Mouse (Mus musculus) MEL (cell line): ENCODE results near the gene Ccdc105. TPM values are rescaled to one million over a fixed set of nuclear protein-coding genes. Genes with fewer than 3 reads are reported as not detected.

Experiments
- DNase-seq: peaks from one replicate; pipeline ENCODE4 v3.0.0; 2011; ENCODE audit warnings: low read depth, low spot score
- H3K27ac ChIP-seq: 2 replicates; pipeline ENCODE4 v1.5.1; 2012; ENCODE audit warnings: low read depth, mild to moderate bottlenecking, control low read depth, low read length, moderate library complexity; ENCODE audit not compliant: control insufficient read depth
- H3K27me3 ChIP-seq, 2 experiments: fragments of 150-350 bp in 1 of 2; sonication (generic) in 1 of 2; 2 replicates each; pipeline ENCODE4 v1.6.1; 2012; ENCODE audit warnings: low read length in 2 of 2, mild to moderate bottlenecking in 2 of 2, improper control_type of control experiment in 1 of 2, moderate library complexity in 1 of 2; ENCODE audit not compliant: insufficient read depth in 2 of 2, control insufficient read depth in 1 of 2
- H3K36me3 ChIP-seq, 2 experiments: 2 replicates each; pipeline ENCODE4 v1.6.1; 2012 to 2014; ENCODE audit warnings: low read length in 2 of 2, improper control_type of control experiment in 1 of 2, inconsistent platforms in 1 of 2, mild to moderate bottlenecking in 1 of 2; ENCODE audit not compliant: insufficient read depth in 2 of 2, control insufficient read depth in 1 of 2
- H3K4me1 ChIP-seq, 2 experiments: fragments of 150-350 bp in 1 of 2; sonication (generic) in 1 of 2; 2 replicates each; pipeline ENCODE4 v1.6.1; 2012; ENCODE audit warnings: low read length in 2 of 2, improper control_type of control experiment in 1 of 2, mild to moderate bottlenecking in 1 of 2; ENCODE audit not compliant: insufficient read depth in 2 of 2, control insufficient read depth in 1 of 2
- H3K4me3 ChIP-seq, 2 experiments: fragments of 150-350 bp in 1 of 2; sonication (generic) in 1 of 2; 2 replicates each; pipeline ENCODE4 v1.5.1; 2012; ENCODE audit warnings: low read depth in 2 of 2, low read length in 2 of 2, mild to moderate bottlenecking in 2 of 2, moderate library complexity in 2 of 2, control low read depth in 1 of 2, improper control_type of control experiment in 1 of 2; ENCODE audit not compliant: control insufficient read depth in 1 of 2, insufficient read depth in 1 of 2
- H3K79me2 ChIP-seq: 2 replicates; pipeline ENCODE4 v1.6.1; 2012; ENCODE audit warnings: mild to moderate bottlenecking, low read length, moderate library complexity; ENCODE audit not compliant: control insufficient read depth, poor library complexity, insufficient read depth
- H3K9ac ChIP-seq: 2 replicates; pipeline ENCODE4 v1.6.1; 2012; ENCODE audit warnings: low read depth, mild to moderate bottlenecking, control low read depth, low read length, moderate library complexity; ENCODE audit not compliant: control insufficient read depth, poor library complexity, severe bottlenecking
- H3K9me3 ChIP-seq: fragments of 150-350 bp; sonication (generic); replicated peaks from 2 replicates; pipeline ENCODE4 v1.6.1; 2012; ENCODE audit warnings: mild to moderate bottlenecking, low read length, improper control_type of control experiment, moderate library complexity; ENCODE audit not compliant: insufficient read depth
- CHD2 ChIP-seq: IDR thresholded peaks from 2 replicates; pipeline ENCODE4 v1.6.1; 2011; ENCODE audit warnings: low read length, improper control_type of control experiment
- CTCF ChIP-seq, 3 experiments: IDR thresholded peaks in 2 of 3; conservative IDR thresholded peaks in 1 of 3; 2 replicates each; pipeline ENCODE4 v1.5.1; 2011 to 2012; ENCODE audit warnings: low read length in 3 of 3, low read depth in 2 of 3, mild to moderate bottlenecking in 2 of 3, improper control_type of control experiment in 1 of 3, inconsistent platforms in 1 of 3, mixed read lengths in 1 of 3, moderate library complexity in 1 of 3; ENCODE audit not compliant: control insufficient read depth in 1 of 3, insufficient read depth in 1 of 3, poor library complexity in 1 of 3, severe bottlenecking in 1 of 3
- E2F4 ChIP-seq: IDR thresholded peaks from 2 replicates; pipeline ENCODE4 v1.6.1; 2011; ENCODE audit warnings: low read depth, low read length, improper control_type of control experiment, borderline replicate concordance
- EP300 ChIP-seq, 2 experiments: IDR thresholded peaks; 2 replicates each; pipeline ENCODE4 v1.6.1; 2011; ENCODE audit warnings: improper control_type of control experiment in 2 of 2, low read length in 2 of 2, low read depth in 1 of 2, mild to moderate bottlenecking in 1 of 2
- ETS1 ChIP-seq: IDR thresholded peaks from 2 replicates; pipeline ENCODE4 v1.6.1; 2012; ENCODE audit warnings: low read depth, mild to moderate bottlenecking, inconsistent platforms, low read length, improper control_type of control experiment, moderate library complexity
- GABPA ChIP-seq: IDR thresholded peaks from 2 replicates; pipeline ENCODE4 v1.6.1; 2012; ENCODE audit warnings: low read depth, mild to moderate bottlenecking, inconsistent platforms, low read length, improper control_type of control experiment, moderate library complexity
- KAT2A ChIP-seq: conservative IDR thresholded peaks from 2 replicates; pipeline ENCODE4 v1.6.1; 2012; ENCODE audit warnings: low read depth, low read length, improper control_type of control experiment, inconsistent platforms
- MAX ChIP-seq: IDR thresholded peaks from 2 replicates; pipeline ENCODE4 v1.6.1; 2011; ENCODE audit warnings: low read length, improper control_type of control experiment
- MXI1 ChIP-seq: IDR thresholded peaks from 2 replicates; pipeline ENCODE4 v1.6.1; 2011; ENCODE audit warnings: mild to moderate bottlenecking, low read depth, low read length, improper control_type of control experiment
- MYB ChIP-seq: IDR thresholded peaks from 2 replicates; pipeline ENCODE4 v1.6.1; 2011; ENCODE audit warnings: mild to moderate bottlenecking, low read depth, low read length, improper control_type of control experiment
- NELFE ChIP-seq: IDR thresholded peaks from 2 replicates; pipeline ENCODE4 v1.6.1; 2011; ENCODE audit warnings: low read depth, low read length, improper control_type of control experiment
- POLR2AphosphoS5 ChIP-seq: IDR thresholded peaks from 2 replicates; pipeline ENCODE4 v1.6.1; 2012; ENCODE audit warnings: low read depth, borderline replicate concordance, mild to moderate bottlenecking, inconsistent platforms, low read length, moderate library complexity, mixed read lengths
- SIN3A ChIP-seq: IDR thresholded peaks from 2 replicates; pipeline ENCODE4 v1.6.1; 2012; ENCODE audit warnings: low read length, improper control_type of control experiment, inconsistent platforms
- SMC3 ChIP-seq: IDR thresholded peaks from 2 replicates; pipeline ENCODE4 v1.6.1; 2011; ENCODE audit warnings: low read depth, low read length, improper control_type of control experiment
- TAL1 ChIP-seq: IDR thresholded peaks from 2 replicates; pipeline ENCODE4 v1.6.1; 2012; ENCODE audit warnings: mild to moderate bottlenecking, inconsistent platforms, low read length, moderate library complexity, mixed read lengths
- USF2 ChIP-seq, 2 experiments: IDR thresholded peaks; 2 replicates each; pipeline ENCODE4 v1.6.1; 2011 to 2012; ENCODE audit warnings: improper control_type of control experiment in 2 of 2, low read length in 2 of 2, borderline replicate concordance in 1 of 2, inconsistent platforms in 1 of 2, low read depth in 1 of 2, mild to moderate bottlenecking in 1 of 2; ENCODE audit not compliant: insufficient read depth in 1 of 2
- ZMIZ1 ChIP-seq: IDR thresholded peaks from 2 replicates; pipeline ENCODE4 v1.6.1; 2012; ENCODE audit warnings: low read depth, mild to moderate bottlenecking, inconsistent platforms, low read length, improper control_type of control experiment, moderate library complexity
- polyA plus RNA-seq, 2 experiments: library from polyadenylated mRNA; stranded (reverse) in 1 of 2; unstranded in 1 of 2; fragments of >175 nt in 1 of 2; fragments of >200 nt in 1 of 2; gene quantifications; 2 replicates each; pipeline versions ENCODE4 v1.2.1 to v1.2.4; 2012; ENCODE audit warnings: low replicate concordance in 2 of 2, low read depth in 1 of 2; ENCODE audit not compliant: insufficient read length in 2 of 2, insufficient read depth in 1 of 2, missing spikeins in 1 of 2
- total RNA-seq: library from RNA; depleted of rRNA; stranded (reverse); fragments of 300-350 nt; gene quantifications from 2 replicates; pipeline ENCODE4 v1.2.3, GENCODE M21; 2012

The Ccdc105 gene
- total and polyA plus RNA-seq, 3 experiments, result not detected

- Histone ChIP-seq H3K9me3 (no peaks in the 10 kb centered on the region), H3K27ac (no peak overlapping the region), H3K4me1 (no peaks in the 10 kb centered on the region), H3K4me3 (no peak overlapping the region), H3K27me3 (no peaks in the 10 kb centered on the region), H3K9ac (no peak overlapping the region), H3K36me3 (no peaks in the 10 kb centered on the region), H3K79me2 (no peaks in the 10 kb centered on the region)
- TF ChIP-seq TAL1, result no peak
- TF ChIP-seq ZMIZ1, result no peak
- no peak for TF ChIP-seq KAT2A
- TF ChIP-seq E2F4, result no peak
- TF ChIP-seq ETS1, result no peak
- TF ChIP-seq NELFE, result no peak
- no peak for TF ChIP-seq CHD2
- DNase-seq, result no peak
Measured at GRCm38 (mm10) chr10:78727876-78728275, 25.0 kb downstream of the Ccdc105 start.

GRCm38 (mm10) chr10:78727035-78727434 lies 25.8 kb downstream of the Ccdc105 start:
- TF ChIP-seq MAX, result no peak
- TF ChIP-seq SIN3A, result no peak
- no peak for TF ChIP-seq MYB
- no peak for TF ChIP-seq MXI1
- TF ChIP-seq POLR2AphosphoS5, result no peak
- TF ChIP-seq EP300 (IDR thresholded peaks at IDR 0.05; ENCODE audit: low read depth in 1 of 2, low read length in 2 of 2), result no peak
- TF ChIP-seq SMC3, result no peak
- TF ChIP-seq USF2 (IDR thresholded peaks at IDR 0.05; ENCODE audit: borderline replicate concordance in 1 of 2, insufficient read depth in 1 of 2, low read depth in 1 of 2, low read length in 2 of 2), result no peak
- no peak for TF ChIP-seq CTCF (IDR thresholded peaks at IDR 0.05 in 2 of 3, conservative IDR thresholded peaks at IDR 0.05 in 1 of 3; ENCODE audit: control insufficient read depth in 1 of 3, insufficient read depth in 1 of 3, low read depth in 2 of 3, low read length in 3 of 3, poor library complexity in 1 of 3, severe bottlenecking in 1 of 3)
- no peak for TF ChIP-seq GABPA
- TF ChIP-seq, all 39 proteins: peak for 0
- Histone ChIP-seq H3K27ac (no peak overlapping the region), H3K36me3 (no peaks in the 10 kb centered on the region), H3K9me3 (no peaks in the 10 kb centered on the region), H3K27me3 (no peaks in the 10 kb centered on the region), H3K9ac (no peak overlapping the region), H3K4me3 (no peak overlapping the region), H3K79me2 (no peaks in the 10 kb centered on the region), H3K4me1 (no peaks in the 10 kb centered on the region)
- no peak for DNase-seq
